Mouse (Mus musculus) right cerebral cortex, postnatal 25 days (tissue): Measurements from ENCODE around the gene Stom.
A peak's percentile ranks its signal among the peaks of the same experiment; 100 is the strongest.

Source experiments
- DNase-seq: peaks from one replicate; pipeline ENCODE4 v3.0.0; 2022

The Stom gene

GRCm38 (mm10) chr2:35318405-35318804 lies 18.4 kb downstream of the Stom start:
- DNase-seq: no peak

GRCm38 (mm10) chr2:35317604-35318003 lies 19.2 kb downstream of the Stom start:
- DNase-seq: no peak

- no peak for DNase-seq
These were observed 22.5 kb downstream of the Stom start for GRCm38 (mm10) chr2:35314300-35314699.

GRCm38 (mm10) chr2:35309906-35310493 lies 26.8 kb downstream of the Stom start:
- no peak for DNase-seq

- DNase-seq: no peak
These were observed 28.6 kb downstream of the Stom start for GRCm38 (mm10) chr2:35308166-35308565.

GRCm38 (mm10) chr2:35302049-35302885 lies 34.5 kb downstream of the Stom start:
- DNase-seq: no peak

- no peak for DNase-seq
These were observed 37.3 kb downstream of the Stom start for GRCm38 (mm10) chr2:35299437-35299836.

- DNase-seq: peak; percentile 69
These were observed 39.0 kb downstream of the Stom start for GRCm38 (mm10) chr2:35297703-35298332.

GRCm38 (mm10) chr2:35293291-35293690 lies 43.5 kb downstream of the Stom start:
- no peak for DNase-seq

GRCm38 (mm10) chr2:35292700-35293099 lies 44.1 kb downstream of the Stom start:
- DNase-seq: no peak

GRCm38 (mm10) chr2:35291856-35292255 lies 44.9 kb downstream of the Stom start:
- DNase-seq: no peak

GRCm38 (mm10) chr2:35288758-35289635 lies 47.8 kb downstream of the Stom start:
- peak; percentile 69 for DNase-seq

- DNase-seq: no peak
These were observed 49.7 kb downstream of the Stom start for GRCm38 (mm10) chr2:35287017-35287620.

- DNase-seq: no peak
These were observed 51.6 kb downstream of the Stom start for GRCm38 (mm10) chr2:35285209-35285608.

GRCm38 (mm10) chr2:35283997-35284396 lies 52.8 kb downstream of the Stom start:
- no peak for DNase-seq

GRCm38 (mm10) chr2:35282214-35282613 lies 54.6 kb downstream of the Stom start:
- DNase-seq: no peak

GRCm38 (mm10) chr2:35280001-35280400 lies 56.8 kb downstream of the Stom start:
- no peak for DNase-seq

- DNase-seq: no peak
These were observed 58.2 kb downstream of the Stom start for GRCm38 (mm10) chr2:35278371-35279210.

- no peak for DNase-seq
These were observed 59.1 kb downstream of the Stom start for GRCm38 (mm10) chr2:35277686-35278085.

GRCm38 (mm10) chr2:35273536-35273935 lies 63.2 kb downstream of the Stom start:
- DNase-seq: no peak

- no peak for DNase-seq
These were observed 63.9 kb downstream of the Stom start for GRCm38 (mm10) chr2:35272881-35273280.

GRCm38 (mm10) chr2:35271817-35272216 lies 65.0 kb downstream of the Stom start:
- peak; percentile 57 for DNase-seq
